Mouse (Mus musculus) cerebellum, adult 2 months (tissue): ENCODE measurements around the gene Ccnk.

Experiments
- CTCF ChIP-seq: fragments of 200-500 bp; IDR thresholded peaks from 2 replicates; pipeline ENCODE4 v1.5.1; 2011; ENCODE audit warnings: low read depth, mild to moderate bottlenecking, control low read depth, low read length, moderate library complexity, borderline replicate concordance; ENCODE audit not compliant: insufficient read depth
- POLR2A ChIP-seq: fragments of 200-500 bp; IDR thresholded peaks from 2 replicates; pipeline ENCODE4 v1.6.1; 2011; ENCODE audit warnings: low read length, control low read depth, borderline replicate concordance; ENCODE audit not compliant: insufficient read depth

GRCm38 (mm10) chr12:108163706-108164105 is 15.7 kb upstream of the Ccnk start:
- TF ChIP-seq CTCF (no peak), POLR2A (no peak)
